Mouse (Mus musculus) urinary bladder, postnatal 4 days (tissue): ENCODE measurements at regions not wholly inside any gene's neighbourhood (a gene's known extent, or its start where the extent isn't known, plus 50 kb on each side); places are given as distances from the start of the nearest gene placed in this dataset.
"Not testable (repeated sequence)": the region's sequence is repeated elsewhere in the genome, so short reads cannot be mapped to it uniquely, and the experiment has no call there.

ENCODE experiments used
- DNase-seq, 2 experiments: peaks; one replicate each; pipeline ENCODE4 v3.0.0; 2021 to 2022; ENCODE audit warnings: low spot score in 2 of 2

DNA sequence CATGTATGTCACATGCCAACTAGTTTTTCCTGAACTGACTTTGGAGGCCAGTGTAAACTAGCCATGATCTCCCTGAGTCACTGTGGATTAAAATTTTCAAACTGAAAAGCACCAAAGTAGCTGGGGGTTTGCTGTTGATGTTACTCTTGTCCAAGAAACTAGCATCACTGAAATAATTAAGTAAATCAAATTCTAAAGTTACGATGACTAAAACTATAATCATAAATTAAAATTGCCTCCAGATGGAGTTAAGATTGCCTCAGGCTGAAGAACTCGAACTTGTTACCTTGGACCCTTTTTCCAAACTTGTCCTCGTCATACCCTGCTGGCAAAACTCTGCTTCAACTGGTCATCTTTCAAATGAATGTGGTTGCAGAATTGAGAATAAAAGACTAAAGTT lies 93.7 kb upstream of the Ptgfr start:
- DNase-seq: no peak

DNA sequence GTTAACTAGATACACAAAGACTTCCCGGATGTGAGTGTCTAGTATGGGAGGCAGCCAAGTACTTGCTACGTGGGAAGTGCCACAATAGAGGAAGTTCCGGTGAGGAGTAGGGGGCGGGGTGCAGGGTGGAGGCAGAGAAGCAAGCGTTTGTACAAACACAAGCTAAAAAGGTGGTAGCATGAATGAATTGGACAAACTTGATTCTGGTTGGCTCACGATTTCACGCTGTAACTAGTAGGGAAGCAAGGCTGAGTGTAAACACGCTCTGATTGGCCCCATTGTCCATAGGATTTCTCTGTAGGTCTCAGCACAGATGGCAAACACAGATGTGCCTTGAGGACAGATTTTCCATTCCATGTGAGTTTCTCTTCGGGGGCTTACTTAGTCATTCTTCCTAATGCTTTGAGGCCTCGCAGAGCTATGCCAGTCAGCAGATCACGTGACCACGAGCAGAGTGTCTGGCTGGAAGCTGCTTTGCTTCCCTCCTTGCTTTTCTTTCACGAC lies 76.6 kb upstream of the Ptgfr start:
- no peak for DNase-seq

DNA sequence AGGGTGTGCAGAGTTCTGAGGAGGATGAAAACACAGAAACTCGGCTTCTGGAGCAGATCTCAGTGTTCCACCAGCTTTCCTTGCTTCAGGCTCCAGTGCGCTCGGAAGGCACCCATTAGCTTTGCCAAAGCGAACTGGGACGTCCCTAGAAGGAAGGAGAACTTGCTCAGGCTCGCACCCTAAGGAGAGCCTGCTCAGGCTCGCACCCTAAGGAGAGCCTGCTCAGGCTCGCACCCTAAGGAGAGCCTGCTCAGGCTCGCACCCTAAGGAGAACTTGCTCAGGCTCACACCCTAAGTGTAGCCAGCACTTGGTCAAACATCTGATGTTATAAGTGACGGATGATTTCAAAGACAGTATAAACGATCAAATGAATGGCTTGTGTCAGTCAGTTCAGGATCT lies 74.9 kb upstream of the Ptgfr start:
- not testable (repeated sequence) for DNase-seq

DNA sequence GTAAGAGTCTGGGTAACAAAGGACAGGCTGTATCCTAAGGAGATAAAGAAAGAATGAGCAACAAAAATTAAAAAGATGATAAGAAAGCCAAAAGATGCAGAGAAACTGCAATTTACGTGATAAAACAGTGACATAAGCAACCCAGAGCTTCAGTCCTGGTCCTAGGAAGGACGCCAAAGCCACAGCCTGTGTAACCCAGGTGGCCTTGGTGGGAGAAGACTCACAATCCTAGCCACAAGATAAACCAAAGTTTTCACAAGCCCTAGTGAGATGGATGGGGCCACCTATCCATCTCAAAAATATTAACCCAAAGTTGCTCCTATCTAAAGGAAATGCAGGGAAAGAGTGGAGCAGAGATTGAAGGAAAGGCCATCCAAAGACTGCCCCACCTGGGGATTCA lies 73.4 kb upstream of the Ptgfr start:
- DNase-seq: no peak

DNA sequence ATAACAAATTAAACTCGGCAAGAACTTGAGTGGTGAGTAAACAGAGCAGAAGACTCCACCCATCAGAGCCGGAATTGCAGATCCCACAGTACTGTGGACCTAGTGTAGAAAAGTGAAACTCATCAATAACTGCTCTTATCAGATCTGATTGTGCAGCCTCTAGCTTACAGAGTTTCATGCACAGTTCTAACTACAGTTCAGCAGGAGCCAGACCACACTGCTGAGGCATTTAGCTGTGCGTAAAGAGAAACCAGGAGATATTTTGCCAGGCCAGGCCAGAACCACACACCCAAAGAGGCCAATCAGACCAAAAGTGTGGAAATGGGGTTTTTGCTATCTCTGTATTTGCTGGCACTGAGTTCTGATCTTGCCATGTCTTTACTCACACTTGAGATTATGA lies 71.9 kb upstream of the Ptgfr start:
- DNase-seq: no peak

DNA sequence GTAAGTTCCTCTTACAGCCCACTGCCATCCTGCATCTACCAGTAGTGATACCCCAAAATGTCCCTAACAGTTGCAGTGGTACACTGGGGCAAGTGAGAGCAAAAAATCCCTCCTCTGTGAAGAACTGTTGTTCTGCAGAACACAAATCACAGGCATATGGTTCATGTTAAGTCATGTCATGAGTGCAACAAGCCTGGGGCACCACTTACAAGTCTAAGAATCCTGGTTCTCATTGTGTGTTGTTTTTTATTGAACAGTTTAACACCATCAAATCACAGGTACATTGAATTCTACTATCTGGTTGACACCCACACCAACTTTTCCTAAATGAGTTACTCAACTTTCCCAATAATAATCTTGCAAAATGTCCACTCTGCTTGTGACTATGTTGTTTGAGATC lies 71.5 kb upstream of the Ptgfr start:
- DNase-seq: no peak

DNA sequence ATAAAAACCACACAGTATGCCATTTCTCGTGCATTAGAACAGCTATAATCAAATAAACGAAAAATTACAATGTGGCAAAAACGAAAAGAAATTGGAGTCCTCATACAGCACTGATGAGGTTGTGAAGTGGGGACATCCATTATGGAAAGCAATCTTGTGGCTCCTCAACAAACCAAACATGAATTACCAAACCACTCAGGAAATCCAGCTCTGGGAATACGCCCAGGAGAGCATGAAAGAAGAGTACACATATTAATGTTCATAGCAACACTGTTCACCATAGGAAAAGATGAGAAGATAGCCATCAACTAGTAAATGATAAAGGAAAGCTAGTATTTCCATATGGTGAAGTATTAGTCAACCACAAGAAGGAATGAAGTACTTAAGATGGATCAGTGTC lies 68.3 kb upstream of the Ptgfr start:
- DNase-seq: no peak

DNA sequence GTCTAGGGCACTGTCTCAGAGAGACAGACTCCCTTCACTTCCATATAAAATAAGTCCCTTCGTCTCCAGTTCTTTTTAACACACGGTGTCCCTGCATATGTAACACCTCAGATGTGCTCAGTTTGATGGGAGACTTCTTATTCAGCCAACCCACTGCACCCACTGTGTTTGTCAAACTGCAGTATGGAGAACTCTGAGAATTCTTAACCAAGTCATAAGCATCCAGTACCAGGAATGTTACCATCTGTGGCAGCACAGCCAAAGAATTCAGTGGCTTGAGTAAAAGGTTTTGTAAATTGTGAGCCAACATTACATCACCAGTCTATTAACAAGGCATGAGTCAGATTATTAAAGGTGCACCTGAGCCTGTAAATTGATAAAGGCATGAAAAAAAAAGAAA lies 65.7 kb upstream of the Ptgfr start:
- no peak for DNase-seq

DNA sequence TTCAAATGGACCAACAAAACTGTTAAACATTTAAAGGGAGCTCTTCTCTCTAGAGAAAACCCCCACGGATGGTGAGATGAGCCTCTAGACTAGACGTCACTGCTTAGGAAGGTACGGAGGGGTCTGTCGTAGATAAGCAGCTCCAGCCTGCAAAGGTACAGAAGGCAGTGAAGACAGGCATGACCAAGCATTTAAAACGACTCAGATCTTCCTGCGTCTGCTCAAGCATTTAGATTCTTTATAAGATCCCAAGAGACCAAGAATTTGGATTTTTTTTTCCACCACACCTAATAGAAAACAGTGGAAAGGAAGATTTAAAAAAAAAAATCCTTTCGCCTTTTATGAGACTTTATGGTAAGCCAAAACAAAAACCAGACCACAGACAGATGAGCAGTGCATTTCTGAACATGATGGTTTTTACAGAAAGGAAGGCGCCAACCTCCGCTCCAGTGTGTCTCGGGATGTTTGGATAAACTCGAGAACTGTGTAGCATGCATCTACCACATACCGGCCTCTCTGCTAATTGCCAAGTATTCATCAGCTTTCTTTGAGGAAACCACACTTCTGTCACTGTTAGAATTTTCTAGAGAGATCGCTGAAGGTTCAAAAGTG lies 64.9 kb upstream of the Ptgfr start:
- DNase-seq: no peak

DNA sequence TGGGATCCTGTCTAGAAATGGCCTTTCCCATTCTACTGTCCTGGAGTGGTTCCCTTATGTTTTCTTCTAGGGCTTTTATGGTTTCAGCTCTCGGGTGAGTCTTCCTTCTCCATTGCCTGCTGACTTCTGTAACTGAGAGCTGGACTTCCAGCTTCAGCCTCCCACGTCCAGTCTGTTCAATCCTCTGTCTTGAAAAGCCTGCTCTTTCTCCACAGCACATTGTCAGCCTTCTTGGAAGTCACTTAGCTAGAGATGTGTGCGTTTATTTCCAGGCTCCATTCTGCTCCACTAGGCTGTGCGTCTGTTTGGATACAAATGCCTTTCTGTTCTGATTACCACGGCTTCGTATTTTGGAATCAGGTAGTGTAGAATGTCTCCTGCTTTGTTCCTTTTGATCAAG lies 62.2 kb upstream of the Ptgfr start:
- DNase-seq: no peak

DNA sequence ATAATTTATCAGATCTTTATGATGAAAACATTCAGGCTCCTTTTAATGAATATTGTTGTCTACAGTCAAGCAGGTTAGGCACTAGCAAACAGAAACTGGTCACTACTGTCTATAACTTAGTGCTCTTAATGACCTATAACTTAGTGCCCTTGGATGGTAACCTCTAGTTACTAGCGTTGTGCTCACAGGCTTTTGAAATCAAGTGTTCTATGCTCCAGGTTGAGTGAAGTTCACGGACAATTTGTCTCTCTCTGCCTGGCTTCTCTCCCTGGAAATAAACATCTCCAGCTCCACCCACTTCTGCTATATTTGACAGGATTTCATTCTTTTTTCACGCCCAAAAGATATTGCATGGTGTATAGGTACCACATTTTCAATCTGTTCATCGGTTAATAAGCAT lies 61.7 kb upstream of the Ptgfr start:
- no peak for DNase-seq

DNA sequence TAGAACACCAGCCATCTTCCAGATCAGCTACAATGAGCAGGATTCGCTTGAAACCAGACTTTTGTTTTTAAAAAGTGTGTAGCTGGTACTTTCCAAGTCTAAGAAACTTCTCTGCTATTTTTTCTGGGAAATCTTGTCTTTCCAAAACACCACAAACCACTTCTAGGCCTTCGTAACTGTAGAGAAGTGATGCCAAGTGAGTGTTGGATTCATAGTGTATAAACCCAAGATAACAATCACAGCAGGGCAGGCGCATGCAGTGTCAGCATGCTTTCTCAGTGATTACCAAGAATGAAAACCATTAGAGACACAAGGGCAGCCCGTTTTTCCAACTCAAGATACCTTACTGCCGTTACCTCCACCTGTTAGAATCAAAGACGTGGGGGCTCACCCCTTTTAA lies 58.9 kb upstream of the Ptgfr start:
- no peak for DNase-seq

DNA sequence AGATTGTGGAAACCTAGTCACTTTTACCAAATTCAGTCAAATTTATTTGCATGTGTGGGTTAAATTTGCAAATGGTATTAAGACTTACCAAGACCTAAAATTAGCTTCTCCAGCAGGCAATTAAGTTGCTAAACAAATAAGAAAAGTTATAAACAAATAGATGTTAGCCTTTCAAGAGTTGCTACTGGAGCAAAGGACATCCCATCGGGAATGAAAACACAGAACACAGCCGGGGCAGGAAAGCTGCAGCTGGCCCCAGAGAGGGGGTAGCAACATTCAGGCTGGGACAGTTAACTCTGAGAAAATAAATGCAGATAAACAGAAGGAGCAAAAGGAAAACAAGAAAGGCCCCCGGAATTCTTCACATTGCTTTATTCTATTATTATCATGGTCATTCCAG lies 57.3 kb upstream of the Ptgfr start:
- DNase-seq: no peak

DNA sequence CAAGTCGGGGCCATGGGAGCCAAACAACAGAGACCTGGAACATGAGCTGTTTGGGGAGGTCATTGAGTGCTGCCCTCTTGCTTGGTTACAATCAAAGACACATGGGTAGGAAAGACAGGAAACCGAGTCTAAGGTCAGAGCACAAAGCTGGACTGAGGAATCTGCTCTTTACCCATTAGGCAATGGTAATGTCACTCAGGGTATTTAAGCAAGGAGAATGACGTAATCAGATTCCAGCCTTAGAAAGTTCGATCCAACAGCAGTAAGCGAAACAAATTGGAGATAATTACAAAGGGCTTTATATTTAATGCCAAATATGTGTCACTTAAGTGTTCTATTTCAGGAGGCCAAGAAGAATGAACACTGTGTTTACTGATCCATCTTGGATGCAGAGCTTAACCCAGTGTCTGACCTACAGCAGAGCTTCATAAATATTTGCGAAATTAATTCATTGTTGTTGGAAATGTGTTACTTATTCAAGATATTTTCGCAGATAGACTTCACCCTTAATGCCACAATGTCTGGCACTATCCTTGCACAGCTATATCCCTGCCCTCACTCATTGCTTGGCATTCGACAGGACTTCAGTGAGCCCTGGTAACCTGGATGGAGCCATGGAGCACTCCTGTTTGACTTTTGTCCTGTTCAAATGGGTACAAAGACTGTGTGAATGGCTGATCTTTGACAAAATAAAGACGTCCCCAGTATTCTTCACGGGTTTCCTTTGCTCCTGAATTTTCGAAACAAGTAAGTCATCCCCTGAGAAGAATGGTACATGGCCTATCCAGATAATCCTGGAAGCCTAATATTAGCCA lies 56.2 kb upstream of the Ptgfr start:
- no peak for DNase-seq

DNA sequence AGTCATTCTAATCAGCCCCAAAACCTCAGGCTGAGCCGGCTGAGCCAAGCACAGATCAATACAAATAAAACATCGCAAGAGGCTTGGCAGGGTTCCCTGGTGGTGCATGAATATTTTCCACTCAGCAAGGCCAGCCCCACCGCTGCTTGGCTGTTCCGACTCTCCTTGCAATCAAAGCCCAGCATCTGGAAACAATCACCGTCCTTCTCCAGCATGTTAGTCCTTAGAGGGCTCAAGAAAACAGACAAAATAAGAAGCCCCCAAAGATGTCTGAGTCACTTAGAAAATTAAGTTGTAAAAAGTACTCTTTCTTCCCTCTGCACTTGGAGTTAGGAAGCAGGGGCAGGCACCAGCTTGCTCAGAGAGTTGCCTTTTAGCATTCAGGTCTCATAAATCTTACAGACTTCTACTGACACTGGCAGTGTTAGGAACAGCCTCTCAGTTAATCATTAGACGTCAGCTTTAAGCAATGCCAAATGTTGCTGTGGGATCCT lies 54.4 kb upstream of the Ptgfr start:
- DNase-seq: peak; percentile 71 to 75

DNA sequence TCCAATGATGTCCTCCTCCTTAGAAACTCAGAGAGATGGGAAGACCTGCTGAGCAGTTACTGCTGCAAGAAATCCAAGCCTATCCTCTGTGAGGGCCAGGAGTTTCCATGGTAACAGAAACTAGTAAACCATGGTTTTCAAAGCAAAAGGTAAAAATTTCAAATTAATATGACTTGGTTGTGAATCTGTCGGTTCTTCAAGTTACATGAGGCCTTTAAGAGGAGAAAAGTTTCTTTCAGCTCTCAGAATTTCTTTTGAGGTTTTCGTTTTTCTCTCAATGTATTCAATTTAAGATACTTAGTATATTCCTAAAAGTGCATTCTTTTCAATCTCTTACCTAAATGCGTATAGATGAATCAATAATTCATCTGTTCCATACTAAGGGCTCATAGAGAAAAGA lies 53.9 kb upstream of the Ptgfr start:
- no peak for DNase-seq

DNA sequence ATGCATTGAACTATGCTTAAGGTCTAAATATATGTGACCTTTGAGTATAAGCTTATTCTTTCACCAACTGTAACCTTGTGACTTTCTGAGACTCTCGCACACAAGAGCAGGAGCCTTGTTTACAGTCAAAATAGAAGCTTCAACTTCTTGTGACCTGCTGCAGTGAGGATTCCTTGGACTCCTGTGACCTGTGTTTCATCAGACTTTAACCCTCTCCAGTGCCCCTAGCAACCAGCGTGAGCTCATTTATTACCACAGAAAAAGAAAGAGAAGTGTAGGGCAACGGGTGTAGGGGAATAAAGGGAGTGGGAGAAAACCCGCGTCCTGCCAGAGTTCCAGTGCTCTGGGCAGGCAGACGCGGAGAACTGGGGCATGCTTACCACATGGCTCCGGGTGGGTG lies 52.3 kb upstream of the Ptgfr start:
- DNase-seq: no peak
